Mouse (Mus musculus) liver, postnatal 0 days (tissue): Measurements from ENCODE around the gene Spata21.

ENCODE experiments used
- CTCF ChIP-seq: sonication (generic); IDR thresholded peaks from 2 replicates; pipeline ENCODE4 v1.5.1; 2016; ENCODE audit warnings: antibody characterized with exemption, low read depth
- EP300 ChIP-seq: IDR thresholded peaks from 2 replicates; pipeline ENCODE4 v1.6.1; 2016; ENCODE audit warnings: antibody characterized with exemption, low read depth, mild to moderate bottlenecking

DNA sequence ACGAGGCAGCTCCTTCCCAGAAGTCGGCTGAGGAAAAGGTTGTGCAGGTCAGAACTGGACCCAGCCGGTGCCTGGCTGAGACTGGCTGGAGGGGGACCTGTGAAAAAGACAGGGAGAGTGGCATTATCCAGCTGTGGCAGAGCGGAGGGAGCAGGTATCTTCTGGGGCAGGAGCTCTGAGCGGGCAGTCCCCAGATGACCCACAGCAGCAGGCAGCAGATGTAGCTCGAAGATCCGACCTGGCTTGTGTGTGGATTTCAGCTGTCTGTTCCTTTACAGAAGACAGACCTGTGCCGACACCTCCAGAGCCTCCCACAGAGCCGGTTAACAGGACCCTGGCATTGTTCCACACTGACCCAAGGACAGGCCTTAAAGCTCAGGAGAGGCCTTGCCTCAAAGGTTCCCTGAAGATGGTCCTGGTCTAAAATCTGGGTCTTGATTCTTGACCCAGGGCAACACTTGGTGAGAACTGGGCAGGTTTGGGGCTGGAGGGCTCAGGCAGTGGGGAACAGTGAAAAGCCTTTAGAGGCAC lies 20.6 kb upstream of the Spata21 start:
- TF ChIP-seq CTCF (no peak), EP300 (no peak)
